Mouse (Mus musculus) MEL (cell line): ENCODE results near the gene Wdr35. TPM values are rescaled to one million over a fixed set of nuclear protein-coding genes. Genes with fewer than 3 reads are reported as not detected.
A peak's percentile ranks its signal among the peaks of the same experiment; 100 is the strongest.

ENCODE experiments used
- DNase-seq: peaks from one replicate; pipeline ENCODE4 v3.0.0; 2011; ENCODE audit warnings: low read depth, low spot score
- H3K27ac ChIP-seq: 2 replicates; pipeline ENCODE4 v1.5.1; 2012; ENCODE audit warnings: low read depth, mild to moderate bottlenecking, control low read depth, low read length, moderate library complexity; ENCODE audit not compliant: control insufficient read depth
- H3K27me3 ChIP-seq, 2 experiments: fragments of 150-350 bp in 1 of 2; sonication (generic) in 1 of 2; 2 replicates each; pipeline ENCODE4 v1.6.1; 2012; ENCODE audit warnings: low read length in 2 of 2, mild to moderate bottlenecking in 2 of 2, improper control_type of control experiment in 1 of 2, moderate library complexity in 1 of 2; ENCODE audit not compliant: insufficient read depth in 2 of 2, control insufficient read depth in 1 of 2
- H3K36me3 ChIP-seq, 2 experiments: 2 replicates each; pipeline ENCODE4 v1.6.1; 2012 to 2014; ENCODE audit warnings: low read length in 2 of 2, improper control_type of control experiment in 1 of 2, inconsistent platforms in 1 of 2, mild to moderate bottlenecking in 1 of 2; ENCODE audit not compliant: insufficient read depth in 2 of 2, control insufficient read depth in 1 of 2
- H3K4me1 ChIP-seq, 2 experiments: fragments of 150-350 bp in 1 of 2; sonication (generic) in 1 of 2; 2 replicates each; pipeline ENCODE4 v1.6.1; 2012; ENCODE audit warnings: low read length in 2 of 2, improper control_type of control experiment in 1 of 2, mild to moderate bottlenecking in 1 of 2; ENCODE audit not compliant: insufficient read depth in 2 of 2, control insufficient read depth in 1 of 2
- H3K4me3 ChIP-seq, 2 experiments: fragments of 150-350 bp in 1 of 2; sonication (generic) in 1 of 2; 2 replicates each; pipeline ENCODE4 v1.5.1; 2012; ENCODE audit warnings: low read depth in 2 of 2, low read length in 2 of 2, mild to moderate bottlenecking in 2 of 2, moderate library complexity in 2 of 2, control low read depth in 1 of 2, improper control_type of control experiment in 1 of 2; ENCODE audit not compliant: control insufficient read depth in 1 of 2, insufficient read depth in 1 of 2
- H3K79me2 ChIP-seq: 2 replicates; pipeline ENCODE4 v1.6.1; 2012; ENCODE audit warnings: mild to moderate bottlenecking, low read length, moderate library complexity; ENCODE audit not compliant: control insufficient read depth, poor library complexity, insufficient read depth
- H3K9ac ChIP-seq: 2 replicates; pipeline ENCODE4 v1.6.1; 2012; ENCODE audit warnings: low read depth, mild to moderate bottlenecking, control low read depth, low read length, moderate library complexity; ENCODE audit not compliant: control insufficient read depth, poor library complexity, severe bottlenecking
- H3K9me3 ChIP-seq: fragments of 150-350 bp; sonication (generic); replicated peaks from 2 replicates; pipeline ENCODE4 v1.6.1; 2012; ENCODE audit warnings: mild to moderate bottlenecking, low read length, improper control_type of control experiment, moderate library complexity; ENCODE audit not compliant: insufficient read depth
- CTCF ChIP-seq, 3 experiments: IDR thresholded peaks in 2 of 3; conservative IDR thresholded peaks in 1 of 3; 2 replicates each; pipeline ENCODE4 v1.5.1; 2011 to 2012; ENCODE audit warnings: low read length in 3 of 3, low read depth in 2 of 3, mild to moderate bottlenecking in 2 of 3, improper control_type of control experiment in 1 of 3, inconsistent platforms in 1 of 3, mixed read lengths in 1 of 3, moderate library complexity in 1 of 3; ENCODE audit not compliant: control insufficient read depth in 1 of 3, insufficient read depth in 1 of 3, poor library complexity in 1 of 3, severe bottlenecking in 1 of 3
- ELF1 ChIP-seq: IDR thresholded peaks from 2 replicates; pipeline ENCODE4 v1.6.1; 2014; ENCODE audit warnings: low read depth, mild to moderate bottlenecking, inconsistent platforms, low read length, improper control_type of control experiment, moderate library complexity
- EP300 ChIP-seq, 2 experiments: IDR thresholded peaks; 2 replicates each; pipeline ENCODE4 v1.6.1; 2011; ENCODE audit warnings: improper control_type of control experiment in 2 of 2, low read length in 2 of 2, low read depth in 1 of 2, mild to moderate bottlenecking in 1 of 2
- GABPA ChIP-seq: IDR thresholded peaks from 2 replicates; pipeline ENCODE4 v1.6.1; 2012; ENCODE audit warnings: low read depth, mild to moderate bottlenecking, inconsistent platforms, low read length, improper control_type of control experiment, moderate library complexity
- GATA1 ChIP-seq: IDR thresholded peaks from 2 replicates; pipeline ENCODE4 v1.6.1; 2011; ENCODE audit warnings: low read depth, low read length, improper control_type of control experiment
- JUND ChIP-seq: IDR thresholded peaks from 2 replicates; pipeline ENCODE4 v1.6.1; 2011; ENCODE audit warnings: low read depth, mild to moderate bottlenecking, improper control_type of control experiment, low read length
- KAT2A ChIP-seq: conservative IDR thresholded peaks from 2 replicates; pipeline ENCODE4 v1.6.1; 2012; ENCODE audit warnings: low read depth, low read length, improper control_type of control experiment, inconsistent platforms
- MEF2A ChIP-seq: IDR thresholded peaks from 2 replicates; pipeline ENCODE4 v1.6.1; 2014; ENCODE audit warnings: low read depth, mild to moderate bottlenecking, inconsistent platforms, low read length, improper control_type of control experiment; ENCODE audit not compliant: poor library complexity, insufficient replicate concordance, severe bottlenecking; ENCODE audit errors: extremely low read depth
- MXI1 ChIP-seq: IDR thresholded peaks from 2 replicates; pipeline ENCODE4 v1.6.1; 2011; ENCODE audit warnings: mild to moderate bottlenecking, low read depth, low read length, improper control_type of control experiment
- MYC ChIP-seq: IDR thresholded peaks from 2 replicates; pipeline ENCODE4 v1.6.1; 2011; ENCODE audit warnings: low read depth, mild to moderate bottlenecking, low read length, improper control_type of control experiment, moderate library complexity
- NELFE ChIP-seq: IDR thresholded peaks from 2 replicates; pipeline ENCODE4 v1.6.1; 2011; ENCODE audit warnings: low read depth, low read length, improper control_type of control experiment
- POLR2AphosphoS5 ChIP-seq: IDR thresholded peaks from 2 replicates; pipeline ENCODE4 v1.6.1; 2012; ENCODE audit warnings: low read depth, borderline replicate concordance, mild to moderate bottlenecking, inconsistent platforms, low read length, moderate library complexity, mixed read lengths
- RCOR1 ChIP-seq: IDR thresholded peaks from 2 replicates; pipeline ENCODE4 v1.6.1; 2012; ENCODE audit warnings: low read depth, mild to moderate bottlenecking, inconsistent platforms, low read length, improper control_type of control experiment
- SMC3 ChIP-seq: IDR thresholded peaks from 2 replicates; pipeline ENCODE4 v1.6.1; 2011; ENCODE audit warnings: low read depth, low read length, improper control_type of control experiment
- TBP ChIP-seq: IDR thresholded peaks from 2 replicates; pipeline ENCODE4 v1.8.0; 2011; ENCODE audit warnings: low read depth, low read length, improper control_type of control experiment
- USF1 ChIP-seq: IDR thresholded peaks from 2 replicates; pipeline ENCODE4 v1.6.1; 2014; ENCODE audit warnings: low read depth, mild to moderate bottlenecking, inconsistent platforms, low read length, improper control_type of control experiment, moderate library complexity
- ZC3H11A ChIP-seq: IDR thresholded peaks from 2 replicates; pipeline ENCODE4 v1.6.1; 2012; ENCODE audit warnings: low read depth, mild to moderate bottlenecking, inconsistent platforms, low read length, improper control_type of control experiment
- ZKSCAN1 ChIP-seq: IDR thresholded peaks from 2 replicates; pipeline ENCODE4 v1.6.1; 2012; ENCODE audit warnings: low read depth, mild to moderate bottlenecking, inconsistent platforms, low read length, improper control_type of control experiment, moderate library complexity
- ZNF384 ChIP-seq: IDR thresholded peaks from 2 replicates; pipeline ENCODE4 v1.6.1; 2012; ENCODE audit warnings: low read depth, mild to moderate bottlenecking, inconsistent platforms, low read length, improper control_type of control experiment
- polyA plus RNA-seq, 2 experiments: library from polyadenylated mRNA; stranded (reverse) in 1 of 2; unstranded in 1 of 2; fragments of >175 nt in 1 of 2; fragments of >200 nt in 1 of 2; gene quantifications; 2 replicates each; pipeline versions ENCODE4 v1.2.1 to v1.2.4; 2012; ENCODE audit warnings: low replicate concordance in 2 of 2, low read depth in 1 of 2; ENCODE audit not compliant: insufficient read length in 2 of 2, insufficient read depth in 1 of 2, missing spikeins in 1 of 2
- total RNA-seq: library from RNA; depleted of rRNA; stranded (reverse); fragments of 300-350 nt; gene quantifications from 2 replicates; pipeline ENCODE4 v1.2.3, GENCODE M21; 2012

Wdr35 gene
- total and polyA plus RNA-seq, 3 experiments, result 5.7 to 5.9 TPM; not detected in 1

DNA sequence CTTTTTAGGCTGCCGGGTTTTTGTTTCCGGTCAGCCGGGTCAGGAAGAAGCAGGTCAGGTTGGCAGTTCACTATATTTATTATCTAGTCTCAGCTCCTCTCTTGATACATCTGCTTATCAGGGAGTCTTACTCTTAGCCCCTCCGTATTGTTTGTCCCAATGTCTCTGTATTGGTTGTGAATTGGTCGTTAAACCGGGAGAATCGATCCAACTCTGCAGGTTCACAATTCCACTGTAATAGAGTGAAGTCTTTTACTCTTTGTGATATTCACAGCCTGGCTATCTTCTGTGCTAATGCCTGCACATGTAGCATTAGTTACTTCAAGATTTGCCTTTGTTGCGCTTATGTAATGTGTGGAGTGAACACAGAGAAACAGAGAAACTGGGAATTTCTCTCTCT lies 57.5 kb downstream of the Wdr35 start:
- peaks cover 0 to 4% of the 10 kb centered on the region in 2 experiments; a peak in 2 of 4 replicates for H3K36me3 ChIP-seq
- no peaks in the 10 kb centered on the region for H3K9me3 ChIP-seq
- no peak overlapping the region for H3K27ac ChIP-seq
- no peaks in the 10 kb centered on the region for H3K27me3 ChIP-seq
- H3K79me2 ChIP-seq, result no peaks in the 10 kb centered on the region; the same call in 1 of the 2 replicates
- TF ChIP-seq MXI1, result no peak
- no peak for TF ChIP-seq ZNF384
- no peak for TF ChIP-seq POLR2AphosphoS5
- no peak for TF ChIP-seq TBP
- TF ChIP-seq KAT2A, result no peak
- TF ChIP-seq EP300 (IDR thresholded peaks at IDR 0.05; ENCODE audit: low read depth in 1 of 2, low read length in 2 of 2), result no peak
- no peak for TF ChIP-seq CTCF (IDR thresholded peaks at IDR 0.05 in 2 of 3, conservative IDR thresholded peaks at IDR 0.05 in 1 of 3; ENCODE audit: control insufficient read depth in 1 of 3, insufficient read depth in 1 of 3, low read depth in 2 of 3, low read length in 3 of 3, poor library complexity in 1 of 3, severe bottlenecking in 1 of 3)
- TF ChIP-seq RCOR1, result no peak
- no peak for TF ChIP-seq ELF1
- TF ChIP-seq GATA1, result no peak
- no peak for TF ChIP-seq SMC3
- no peak for TF ChIP-seq MYC
- TF ChIP-seq ZC3H11A, result no peak
- TF ChIP-seq JUND, result no peak
- no peak for TF ChIP-seq NELFE
- TF ChIP-seq MEF2A, result no peak
- TF ChIP-seq USF1, result no peak
- no peak for TF ChIP-seq GABPA
- no peaks in the 10 kb centered on the region for H3K4me1 ChIP-seq
- no peak overlapping the region for H3K4me3 ChIP-seq
- DNase-seq, result no peak
- H3K9ac ChIP-seq, result no peak overlapping the region; the same call in 1 of the 2 replicates

- TF ChIP-seq ZKSCAN1 (no peak), SMC3 (peak; percentile 10; the same call in 1 of the 2 replicates)
- H3K9me3 ChIP-seq, result no peaks in the 10 kb centered on the region
Measured at GRCm38 (mm10) chr12:9033140-9033539, 59.4 kb downstream of the Wdr35 start.

More at GRCm38 (mm10) chr12:9033140-9033539, 59.4 kb downstream of the Wdr35 start:
- no peaks in the 10 kb centered on the region for H3K27me3 ChIP-seq
- no peak for DNase-seq
- no peak overlapping the region for H3K27ac ChIP-seq
- H3K4me1 ChIP-seq, result no peaks in the 10 kb centered on the region
- H3K36me3 ChIP-seq, result peaks cover 0 to 4% of the 10 kb centered on the region in 2 experiments; a peak in 2 of 4 replicates
- no peaks in the 10 kb centered on the region; the same call in 1 of the 2 replicates for H3K79me2 ChIP-seq
- no peak overlapping the region for H3K9ac ChIP-seq
- H3K4me3 ChIP-seq, result no peak overlapping the region
